Mouse (Mus musculus) stomach, embryonic 15.5 days (tissue): ENCODE data around the gene Nptn. TPM values are rescaled to one million over a fixed set of nuclear protein-coding genes. Genes with fewer than 3 reads are reported as not detected.

Source experiments
- polyA plus RNA-seq: library from polyadenylated mRNA; unstranded; fragments of >200 nt; fragmentation: Nextera tagmentation; extraction: Ambion mirVana; gene quantifications from 2 replicates; pipeline ENCODE4 v1.2.1, GENCODE M21; 2015

The Nptn gene
- polyA plus RNA-seq, 1 experiment from 2014 or later = 134 TPM

Other genes starting within 250 kb of the Nptn start
- gene Tbc1d21, start 211.8 kb upstream of the Nptn start, polyA plus RNA-seq = 0.14 TPM in 1 of 2 replicates, not detected in the other
- 1.2 and 1.5 TPM in 2 replicates for gene Insyn1, start 93.6 kb upstream of the Nptn start, polyA plus RNA-seq
- gene Cd276, start 26.8 kb upstream of the Nptn start, polyA plus RNA-seq = 28.7 and 32.5 TPM in 2 replicates
- 3.6 and 4.4 TPM in 2 replicates for gene Rec114, start 161.7 kb downstream of the Nptn start, polyA plus RNA-seq
- 0.13 and 0.34 TPM in 2 replicates for gene Hcn4, start 241.2 kb downstream of the Nptn start, polyA plus RNA-seq